Mouse (Mus musculus): ENCODE measurements around the gene Qk.
A peak's percentile ranks its signal among the peaks of the same experiment; 100 is the strongest.

The Qk gene

DNA sequence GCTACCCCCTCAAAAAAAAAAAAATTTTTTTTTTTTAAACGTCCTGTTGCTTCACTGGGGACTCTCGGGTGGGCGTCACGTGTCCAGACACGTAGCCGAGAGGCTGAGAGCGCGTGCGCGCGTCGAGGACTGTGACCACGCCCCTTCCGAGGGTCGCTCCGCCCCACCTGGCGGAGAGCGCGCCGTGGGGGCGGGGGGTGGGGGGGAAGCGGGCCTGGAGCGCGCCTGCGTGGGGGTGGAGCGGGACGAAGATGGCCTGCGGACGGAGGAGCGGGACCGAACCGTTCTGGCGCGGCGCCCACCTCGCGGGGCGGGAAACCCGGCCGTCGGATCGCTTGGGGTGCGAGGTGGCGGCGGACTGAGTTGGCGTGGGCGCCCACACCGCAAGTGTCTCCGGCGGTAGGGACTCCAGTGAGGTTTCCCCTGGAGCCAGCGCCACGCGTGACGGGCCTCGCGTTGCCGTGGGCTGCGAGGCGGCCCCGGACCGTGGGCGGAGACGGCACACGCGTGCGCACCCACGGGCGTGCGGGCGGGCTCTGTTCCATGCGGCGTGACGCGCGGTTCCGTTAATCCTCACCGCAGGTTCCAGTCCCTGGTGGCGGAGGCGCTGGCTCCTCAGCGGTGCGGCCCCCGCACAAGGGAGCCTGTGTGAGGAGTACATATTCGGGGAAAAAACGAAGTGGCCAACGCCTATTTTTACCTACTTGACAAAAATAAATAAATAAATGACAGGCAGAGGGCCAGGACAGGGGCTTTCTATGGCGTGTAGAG, at the start of gene Qk:
TSS of gene Qk (minus strand) at position 170 of the 771 bp plus-strand sequence.
- H3K27me3 ChIP-seq (ENCODE audit: control insufficient read depth, insufficient read depth, low read length, poor library complexity, severe bottlenecking) = no peaks in the 10 kb centered on the region
- DNase-seq (ENCODE audit: low read depth, low spot score) = peak; percentile 97
- H3K36me3 ChIP-seq (ENCODE audit: control insufficient read depth, insufficient read depth, low read length, poor library complexity, severe bottlenecking) = no peaks in the 10 kb centered on the region

DNA sequence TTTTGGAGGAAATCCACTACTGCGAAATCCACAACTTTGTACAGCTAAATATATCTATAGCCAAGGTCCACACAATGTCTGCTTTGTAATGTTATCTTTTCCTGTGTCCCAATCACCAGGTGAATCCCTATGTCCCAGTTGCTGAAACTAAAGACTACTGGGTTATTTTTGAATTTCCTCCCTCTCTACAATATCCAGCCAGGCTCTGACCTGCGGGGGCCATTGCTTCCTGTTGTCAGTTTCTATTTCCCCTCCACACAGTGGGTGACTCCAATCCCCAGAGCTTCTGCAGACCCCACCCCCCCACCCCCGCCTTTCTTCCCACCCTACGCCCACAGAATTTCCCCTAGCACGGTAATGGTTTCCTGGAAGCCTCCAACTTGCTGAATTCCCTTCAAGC, 47.4 kb upstream of the Qk start:
- no peak for DNase-seq (ENCODE audit: low read depth, low spot score)
- H3K36me3 ChIP-seq (ENCODE audit: control insufficient read depth, insufficient read depth, low read length, poor library complexity, severe bottlenecking) = no peaks in the 10 kb centered on the region
- no peaks in the 10 kb centered on the region for H3K27me3 ChIP-seq (ENCODE audit: control insufficient read depth, insufficient read depth, low read length, poor library complexity, severe bottlenecking)

DNA sequence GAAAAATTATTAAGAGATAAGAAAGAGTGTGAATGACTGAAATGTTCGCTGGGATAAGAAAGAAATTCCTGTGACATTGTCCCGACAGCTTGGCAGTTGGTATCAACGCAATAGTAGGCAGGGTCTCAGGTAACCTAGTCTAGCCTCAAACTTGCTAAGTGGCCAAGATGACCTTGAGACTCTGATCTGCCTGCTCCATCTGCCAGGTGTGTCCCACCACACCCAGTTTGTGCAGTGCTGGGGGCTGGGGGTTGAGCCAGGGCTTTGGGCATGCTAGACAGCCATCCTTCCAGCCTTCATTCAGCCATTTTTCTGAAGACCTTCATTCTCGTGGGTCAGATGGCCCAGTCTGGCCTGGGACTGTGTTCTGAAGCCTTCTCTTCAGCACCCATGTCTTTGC, 46.9 kb upstream of the Qk start:
- Histone ChIP-seq H3K27me3 (ENCODE audit: control insufficient read depth, insufficient read depth, low read length, poor library complexity, severe bottlenecking) (no peaks in the 10 kb centered on the region), H3K36me3 (ENCODE audit: control insufficient read depth, insufficient read depth, low read length, poor library complexity, severe bottlenecking) (no peaks in the 10 kb centered on the region)
- no peak for DNase-seq (ENCODE audit: low read depth, low spot score)

DNA sequence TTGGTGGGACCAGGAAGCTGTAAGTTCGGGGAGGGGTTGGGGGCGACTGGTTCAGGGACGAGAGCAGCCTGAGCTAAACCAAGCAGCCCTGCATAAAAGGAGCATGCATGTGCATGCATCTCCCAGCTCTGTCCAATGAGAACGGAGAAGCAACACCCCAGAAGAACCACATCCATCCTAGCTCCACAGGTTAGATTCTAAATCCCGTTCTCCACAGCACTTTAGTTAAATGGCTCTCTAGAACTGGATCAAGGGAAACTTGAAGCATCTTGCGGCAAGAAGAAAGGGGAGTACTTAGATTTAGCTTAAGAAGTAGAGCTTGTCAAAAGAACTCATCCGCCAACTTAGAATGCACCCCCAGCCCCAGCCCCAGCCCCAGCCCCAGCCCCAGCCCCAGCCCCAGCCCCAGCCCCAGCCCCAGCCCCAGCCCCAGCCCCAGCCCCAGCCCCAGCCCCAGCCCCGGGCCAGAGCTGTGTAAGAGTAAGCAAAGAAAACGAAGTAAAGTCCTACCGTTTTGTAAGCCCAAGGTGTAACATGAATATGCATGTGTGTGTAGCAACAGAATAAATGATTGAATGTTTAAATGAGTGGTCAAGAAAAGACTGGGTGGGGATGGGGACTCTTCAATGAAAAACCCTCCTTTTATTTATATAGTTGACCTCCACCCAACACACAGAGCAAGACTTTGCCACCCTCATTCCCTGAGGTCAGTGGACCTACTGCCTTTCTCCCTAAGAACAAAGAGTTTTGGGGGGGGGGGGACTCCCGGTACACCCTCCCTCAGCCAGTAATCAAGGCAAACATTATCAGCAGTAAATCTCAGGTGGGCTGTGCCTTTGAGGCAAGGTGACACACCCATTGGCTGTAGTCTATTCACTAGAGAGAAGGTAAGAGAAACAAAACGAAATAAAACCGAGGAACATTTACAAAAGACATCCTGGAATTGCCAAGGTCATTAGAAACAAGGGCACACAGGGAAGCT, 46.1 kb upstream of the Qk start:
- Histone ChIP-seq H3K36me3 (ENCODE audit: control insufficient read depth, insufficient read depth, low read length, poor library complexity, severe bottlenecking) (no peaks in the 10 kb centered on the region), H3K27me3 (ENCODE audit: control insufficient read depth, insufficient read depth, low read length, poor library complexity, severe bottlenecking) (no peaks in the 10 kb centered on the region)
- no peak for DNase-seq (ENCODE audit: low read depth, low spot score)

DNA sequence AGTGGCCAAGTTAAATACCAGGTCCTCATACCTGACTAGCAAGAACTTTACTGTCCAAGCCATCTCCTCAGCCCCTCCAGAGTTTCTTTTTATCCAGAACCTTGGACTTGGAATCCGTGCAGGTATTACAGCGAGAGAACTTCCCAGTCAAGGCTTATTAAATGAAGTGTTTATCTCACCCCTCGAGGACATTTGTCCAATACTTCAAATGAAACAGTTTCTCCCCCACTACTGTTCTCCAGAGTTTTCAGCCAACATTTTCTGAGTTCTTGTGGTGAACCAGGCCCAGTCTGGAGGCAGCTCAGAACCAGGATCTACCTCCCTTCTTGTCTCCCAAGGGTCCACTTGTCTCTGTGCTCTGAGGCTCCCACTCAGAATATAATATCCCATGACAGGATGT, 43.5 kb upstream of the Qk start:
- Histone ChIP-seq H3K27me3 (ENCODE audit: control insufficient read depth, insufficient read depth, low read length, poor library complexity, severe bottlenecking) (no peaks in the 10 kb centered on the region), H3K36me3 (ENCODE audit: control insufficient read depth, insufficient read depth, low read length, poor library complexity, severe bottlenecking) (no peaks in the 10 kb centered on the region)
- no peak for DNase-seq (ENCODE audit: low read depth, low spot score)

DNA sequence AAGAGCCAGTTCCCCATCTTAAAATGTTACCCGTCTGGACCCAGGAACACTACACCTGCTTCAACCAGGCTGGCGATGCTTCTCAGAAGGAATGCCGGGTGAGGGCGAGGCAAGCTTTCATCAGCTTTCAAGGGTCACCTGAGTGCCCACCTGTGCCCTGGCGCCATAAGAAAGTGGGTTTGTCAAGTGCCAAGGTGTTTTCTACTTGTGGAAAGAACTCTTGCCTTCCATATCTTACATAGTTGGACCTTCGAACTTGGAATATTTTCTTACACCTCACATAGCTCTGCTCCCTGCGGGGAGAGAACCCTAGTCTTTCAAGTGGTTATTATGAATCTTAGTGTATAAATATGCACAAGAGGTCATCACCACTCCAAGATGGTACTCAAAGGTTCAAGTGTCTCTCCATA, 42.2 kb upstream of the Qk start:
- H3K36me3 ChIP-seq (ENCODE audit: control insufficient read depth, insufficient read depth, low read length, poor library complexity, severe bottlenecking) = no peaks in the 10 kb centered on the region
- H3K27me3 ChIP-seq (ENCODE audit: control insufficient read depth, insufficient read depth, low read length, poor library complexity, severe bottlenecking) = no peaks in the 10 kb centered on the region
- DNase-seq (ENCODE audit: low read depth, low spot score) = no peak

DNA sequence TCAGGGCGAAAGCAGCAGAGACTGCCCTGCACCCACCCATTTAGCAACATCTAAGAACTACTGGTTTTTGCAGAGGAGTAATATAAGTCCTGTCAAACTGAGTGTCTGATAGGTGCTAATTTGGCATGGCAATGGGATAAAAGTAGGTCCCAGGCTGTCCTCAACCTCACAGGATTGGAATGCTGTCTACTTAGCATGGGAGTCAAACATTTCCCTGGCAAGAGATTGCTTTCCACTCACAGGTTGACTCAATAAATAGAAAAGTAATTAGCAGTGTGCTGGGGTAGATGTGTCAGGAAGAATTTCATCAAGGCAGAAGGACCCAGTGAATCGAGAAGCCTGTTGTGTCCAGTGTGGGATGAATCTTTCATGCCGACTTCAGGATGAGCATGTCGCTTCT, 41.1 kb upstream of the Qk start:
- no peaks in the 10 kb centered on the region for H3K36me3 ChIP-seq (ENCODE audit: control insufficient read depth, insufficient read depth, low read length, poor library complexity, severe bottlenecking)
- no peak for DNase-seq (ENCODE audit: low read depth, low spot score)

DNA sequence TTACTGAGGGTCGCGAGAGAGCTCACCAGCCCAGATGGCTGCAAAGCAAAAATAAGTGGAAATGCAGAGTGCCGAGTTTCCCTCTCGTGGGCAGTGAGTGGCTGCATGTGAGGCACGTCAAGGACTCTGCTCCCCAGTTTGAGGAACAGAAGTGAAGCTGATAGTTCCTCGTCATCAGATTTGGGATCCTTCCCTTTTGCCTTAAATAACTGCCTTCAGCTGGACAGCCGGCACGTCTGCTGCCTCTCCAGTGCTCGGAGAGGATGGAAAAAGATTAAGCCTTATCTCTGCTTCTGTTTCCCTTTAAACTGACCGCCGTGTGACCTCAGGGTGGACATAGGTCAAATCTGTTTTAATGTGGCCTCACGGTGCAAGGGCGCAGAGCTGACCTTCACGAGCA, 39.8 kb upstream of the Qk start:
- no peak for DNase-seq (ENCODE audit: low read depth, low spot score)
- Histone ChIP-seq H3K36me3 (ENCODE audit: control insufficient read depth, insufficient read depth, low read length, poor library complexity, severe bottlenecking) (no peaks in the 10 kb centered on the region), H3K27me3 (ENCODE audit: control insufficient read depth, insufficient read depth, low read length, poor library complexity, severe bottlenecking) (no peaks in the 10 kb centered on the region)

More for the DNA sequence above, 41.1 kb upstream of the Qk start:
- H3K27me3 ChIP-seq (ENCODE audit: control insufficient read depth, insufficient read depth, low read length, poor library complexity, severe bottlenecking) = no peaks in the 10 kb centered on the region

DNA sequence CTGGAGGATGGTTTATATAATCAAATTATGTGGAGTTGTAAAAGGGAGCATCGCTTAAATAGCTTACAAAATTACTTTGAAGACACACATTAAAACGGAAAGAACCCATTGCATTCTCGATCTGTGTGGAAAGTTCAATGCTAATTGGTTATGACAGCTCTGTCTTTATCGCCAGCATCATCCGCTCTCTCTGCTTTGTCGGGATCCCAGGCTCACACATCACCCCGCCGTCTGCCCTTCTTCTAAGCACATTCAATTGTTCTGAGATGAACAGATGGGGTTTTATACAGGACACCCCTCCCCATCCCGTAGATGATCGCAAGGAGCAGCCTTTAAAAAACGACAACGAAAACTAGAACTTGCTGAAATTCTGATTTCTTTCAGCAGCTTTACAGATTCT, 37.7 kb upstream of the Qk start:
- no peaks in the 10 kb centered on the region for H3K36me3 ChIP-seq (ENCODE audit: control insufficient read depth, insufficient read depth, low read length, poor library complexity, severe bottlenecking)
- DNase-seq (ENCODE audit: low read depth, low spot score) = no peak
- H3K27me3 ChIP-seq (ENCODE audit: control insufficient read depth, insufficient read depth, low read length, poor library complexity, severe bottlenecking) = no peaks in the 10 kb centered on the region

DNA sequence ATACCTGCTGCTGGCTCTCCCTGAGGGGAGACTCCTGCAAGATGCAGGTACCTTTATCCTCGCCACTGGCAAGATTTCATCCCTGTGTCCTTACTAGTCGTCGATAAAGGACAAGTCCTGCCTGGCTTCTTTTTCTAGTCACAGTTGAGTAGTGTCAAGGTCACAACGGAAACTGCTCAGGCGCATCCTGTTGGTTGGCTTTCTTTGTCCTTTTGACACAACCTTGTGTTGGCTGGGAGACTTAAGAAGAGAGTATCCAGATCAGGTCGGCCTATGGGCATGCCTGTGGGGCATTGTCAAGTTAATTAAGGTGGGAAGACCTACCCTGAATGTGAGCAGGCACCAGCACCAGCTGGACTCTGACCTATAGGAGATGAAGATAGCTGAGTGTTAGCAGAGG, 36.6 kb upstream of the Qk start:
- Histone ChIP-seq H3K27me3 (ENCODE audit: control insufficient read depth, insufficient read depth, low read length, poor library complexity, severe bottlenecking) (no peaks in the 10 kb centered on the region), H3K36me3 (ENCODE audit: control insufficient read depth, insufficient read depth, low read length, poor library complexity, severe bottlenecking) (no peaks in the 10 kb centered on the region)
- DNase-seq (ENCODE audit: low read depth, low spot score) = no peak

DNA sequence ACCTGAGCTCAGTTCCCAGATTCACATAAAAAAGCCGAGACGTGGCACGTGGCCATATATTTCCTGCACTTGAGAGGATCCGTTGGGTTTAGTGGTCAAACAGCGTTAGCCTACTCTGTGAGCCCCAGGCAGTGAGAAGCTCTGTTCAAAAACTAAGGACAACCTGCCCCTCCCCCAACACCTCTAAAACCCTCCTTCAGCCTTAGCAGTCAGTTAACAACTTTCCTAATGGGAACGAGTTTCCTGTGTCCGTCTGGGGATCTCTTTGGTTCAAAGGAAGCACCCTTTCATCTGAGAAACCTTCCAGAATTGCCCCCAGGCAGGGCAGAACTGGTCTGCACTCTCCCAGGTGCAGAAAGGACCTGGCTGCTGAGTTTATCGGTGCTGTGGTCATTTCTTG, 36.1 kb upstream of the Qk start:
- Histone ChIP-seq H3K36me3 (ENCODE audit: control insufficient read depth, insufficient read depth, low read length, poor library complexity, severe bottlenecking) (no peaks in the 10 kb centered on the region), H3K27me3 (ENCODE audit: control insufficient read depth, insufficient read depth, low read length, poor library complexity, severe bottlenecking) (no peaks in the 10 kb centered on the region)
- DNase-seq (ENCODE audit: low read depth, low spot score) = no peak

DNA sequence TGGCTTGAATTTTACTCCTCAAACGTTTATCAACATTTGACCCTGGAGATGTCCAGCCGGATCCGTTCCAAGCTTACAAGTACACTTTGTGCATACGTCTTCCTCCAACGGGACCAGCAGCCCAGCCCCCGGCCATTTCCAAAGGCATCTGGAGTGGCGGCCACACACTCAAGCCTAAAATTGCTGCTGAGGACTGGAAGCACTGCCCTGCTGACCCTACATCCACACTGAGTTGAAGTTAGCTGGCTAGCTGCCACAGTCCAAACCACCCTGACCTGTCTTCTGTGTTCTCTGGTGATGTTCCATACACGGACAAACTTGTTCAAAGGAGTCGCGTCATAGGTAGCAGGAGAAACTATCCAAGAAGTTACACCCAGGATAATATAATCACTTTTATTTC, 18.6 kb upstream of the Qk start:
- no peaks in the 10 kb centered on the region; the same call in 1 of the 2 replicates for H3K27me3 ChIP-seq (ENCODE audit: control insufficient read depth, insufficient read depth, low read length, poor library complexity, severe bottlenecking)
- H3K36me3 ChIP-seq (ENCODE audit: control insufficient read depth, insufficient read depth, low read length, poor library complexity, severe bottlenecking) = no peaks in the 10 kb centered on the region
- no peak for DNase-seq (ENCODE audit: low read depth, low spot score)

DNA sequence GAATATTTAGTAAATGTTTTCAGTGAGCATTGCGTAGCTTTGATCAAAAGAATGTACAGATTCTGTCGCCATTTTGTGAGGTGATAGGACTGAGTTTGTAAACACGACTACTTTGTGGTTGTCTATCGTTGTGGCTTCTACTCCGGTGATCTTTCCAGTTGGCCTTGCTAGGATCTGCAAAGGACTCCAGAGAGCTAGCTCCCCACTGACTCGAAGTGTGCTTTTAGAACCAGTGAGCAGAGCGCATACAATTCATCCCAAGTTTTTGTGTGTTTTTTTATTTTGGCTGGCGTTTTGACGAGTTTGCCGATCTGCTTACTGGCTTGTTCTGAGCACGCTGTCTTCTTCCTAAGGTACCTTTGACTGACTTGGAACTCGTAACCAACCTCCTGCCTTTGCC, 16.9 kb upstream of the Qk start:
- Histone ChIP-seq H3K36me3 (ENCODE audit: control insufficient read depth, insufficient read depth, low read length, poor library complexity, severe bottlenecking) (no peaks in the 10 kb centered on the region), H3K27me3 (ENCODE audit: control insufficient read depth, insufficient read depth, low read length, poor library complexity, severe bottlenecking) (no peaks in the 10 kb centered on the region; the same call in 1 of the 2 replicates)
- no peak for DNase-seq (ENCODE audit: low read depth, low spot score)

DNA sequence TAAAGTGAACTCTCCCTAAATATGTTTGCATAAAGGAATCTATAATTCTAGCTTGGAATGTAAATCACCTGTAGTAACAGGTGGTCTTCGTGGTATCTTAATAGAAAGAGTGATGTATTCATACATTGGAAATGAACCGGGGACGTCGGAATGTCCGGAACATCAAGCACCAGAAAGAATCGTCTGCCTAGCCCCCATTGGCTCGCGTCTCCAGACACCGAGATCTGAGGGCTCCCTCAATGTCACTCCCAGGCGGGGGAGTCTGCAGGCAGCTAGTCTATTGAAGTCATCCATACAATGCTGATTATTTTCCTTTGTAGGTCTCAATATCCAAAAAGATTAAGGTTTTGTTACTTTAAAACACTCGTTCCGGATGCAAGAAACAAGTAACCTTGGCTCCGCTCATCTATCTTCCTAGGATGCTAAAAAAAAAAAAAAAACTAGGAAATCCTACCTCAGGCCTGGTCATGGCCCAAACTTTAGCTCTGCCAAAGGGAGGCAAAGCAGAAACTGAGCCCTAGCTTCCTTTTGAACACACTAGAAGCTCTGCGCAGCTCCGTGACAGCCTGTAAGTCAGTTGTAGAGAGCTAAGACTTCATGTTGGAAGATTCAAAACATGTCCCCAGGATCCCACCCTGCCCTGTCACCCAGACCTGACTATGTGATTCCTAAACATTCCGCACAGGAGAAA, 16.3 kb upstream of the Qk start:
- no peak for DNase-seq (ENCODE audit: low read depth, low spot score)
- H3K27me3 ChIP-seq (ENCODE audit: control insufficient read depth, insufficient read depth, low read length, poor library complexity, severe bottlenecking) = no peaks in the 10 kb centered on the region; the same call in 1 of the 2 replicates
- no peaks in the 10 kb centered on the region for H3K36me3 ChIP-seq (ENCODE audit: control insufficient read depth, insufficient read depth, low read length, poor library complexity, severe bottlenecking)

Measured in splenic B cell, adult 2 months (primary cell).